Mouse (Mus musculus) MEL-GATA-1-ER (cell line): ENCODE measurements around the gene Strc.
A peak's percentile ranks its signal among the peaks of the same experiment; 100 is the strongest.
"Not testable (repeated sequence)": the region's sequence is repeated elsewhere in the genome, so short reads cannot be mapped to it uniquely, and the experiment has no call there.

Source experiments
- DNase-seq: peaks from one replicate; pipeline ENCODE4 v3.0.0-alpha.2; 2012; ENCODE audit warnings: low read depth; ENCODE audit errors: extremely low read depth

Strc gene

GRCm38 (mm10) chr2:121386961-121387575 lies at the start of gene Strc:
TSS of gene Strc (minus strand) at chr2:121387168.
- DNase-seq, result not testable (repeated sequence)

DNA sequence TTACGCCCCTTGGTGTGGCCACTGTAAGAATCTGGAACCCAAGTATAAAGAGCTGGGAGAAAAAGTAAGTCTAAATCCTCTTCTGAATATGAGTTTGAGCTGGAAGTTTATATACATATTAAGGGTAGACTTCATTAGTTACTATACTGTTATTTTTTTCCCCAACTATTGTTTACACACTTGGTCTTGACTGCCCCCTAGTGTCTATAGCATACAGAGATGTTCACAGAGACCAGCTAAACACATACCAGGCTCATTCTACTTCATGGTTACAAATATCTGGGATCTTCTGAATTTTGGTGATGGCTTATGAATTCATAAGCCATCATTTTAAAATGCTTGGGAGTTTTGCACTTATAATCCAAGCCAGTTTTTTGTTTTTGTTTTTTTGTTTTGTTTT lies 47.9 kb upstream of the Strc start:
- no peak for DNase-seq

DNA sequence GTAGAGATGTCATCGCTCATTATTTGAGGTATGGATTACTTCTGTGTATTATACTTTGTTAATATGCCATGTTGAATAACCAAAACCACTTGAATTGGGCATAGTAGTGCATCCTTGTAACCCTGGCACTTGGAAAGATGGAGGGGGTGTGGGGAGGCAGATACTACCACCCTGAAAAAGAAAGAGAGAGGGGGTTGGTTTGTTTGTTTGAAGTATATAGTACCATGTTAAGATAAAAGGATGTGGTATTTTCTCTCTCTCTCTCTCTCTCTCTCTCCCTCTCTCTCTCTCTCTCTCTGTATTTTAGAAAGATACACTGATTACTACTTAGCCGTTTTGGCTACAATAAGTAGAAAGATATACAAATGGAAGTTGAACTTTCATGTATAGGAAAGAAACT lies 38.9 kb upstream of the Strc start:
- DNase-seq, result no peak

DNA sequence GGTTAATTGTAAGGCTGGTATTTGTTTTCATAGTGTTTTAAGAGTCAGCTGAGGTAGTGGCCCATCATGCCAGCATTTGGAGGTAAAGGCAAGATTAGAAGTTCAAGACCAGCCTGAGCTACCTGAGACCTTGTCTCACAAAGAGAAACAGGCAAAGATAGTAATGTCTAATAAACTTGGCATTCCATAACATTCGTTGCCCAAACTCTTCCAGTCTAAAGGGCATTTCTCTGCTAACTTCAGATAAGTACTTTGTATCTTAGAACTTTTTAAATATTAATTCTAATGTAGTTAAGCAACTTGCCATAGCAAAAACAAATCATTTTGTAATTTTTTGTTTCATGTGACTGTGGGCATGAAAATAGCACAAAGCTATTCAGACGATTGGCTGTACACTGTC lies 36.2 kb upstream of the Strc start:
- no peak for DNase-seq

GRCm38 (mm10) chr2:121418476-121418875 lies 31.5 kb upstream of the Strc start:
- no peak for DNase-seq

DNA sequence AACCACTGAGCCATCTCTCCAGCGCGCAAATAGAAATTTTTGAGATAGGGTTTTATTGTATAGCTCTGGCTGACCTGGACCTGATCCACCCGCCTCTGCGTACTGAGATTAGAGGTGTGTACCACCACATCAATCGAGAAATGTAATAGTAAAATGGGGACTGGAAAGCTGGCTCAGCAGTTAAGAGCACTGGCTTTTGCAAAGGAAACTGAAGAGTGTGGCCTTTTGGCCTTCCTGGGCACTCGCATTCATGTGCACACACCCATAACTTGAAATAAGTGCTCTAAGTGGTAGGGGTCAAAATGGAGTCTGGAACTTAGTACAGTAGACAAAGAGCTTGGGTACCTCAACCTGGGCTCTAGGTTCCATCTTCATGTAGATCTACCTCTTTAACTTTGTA lies 29.4 kb upstream of the Strc start:
- no peak for DNase-seq

- no peak for DNase-seq
Observed at GRCm38 (mm10) chr2:121415591-121415990, 28.6 kb upstream of the Strc start.

- no peak for DNase-seq
Observed at GRCm38 (mm10) chr2:121415103-121415502, 28.1 kb upstream of the Strc start.

- DNase-seq, result peak; percentile 52
Observed at GRCm38 (mm10) chr2:121414139-121414685, 27.2 kb upstream of the Strc start.

DNA sequence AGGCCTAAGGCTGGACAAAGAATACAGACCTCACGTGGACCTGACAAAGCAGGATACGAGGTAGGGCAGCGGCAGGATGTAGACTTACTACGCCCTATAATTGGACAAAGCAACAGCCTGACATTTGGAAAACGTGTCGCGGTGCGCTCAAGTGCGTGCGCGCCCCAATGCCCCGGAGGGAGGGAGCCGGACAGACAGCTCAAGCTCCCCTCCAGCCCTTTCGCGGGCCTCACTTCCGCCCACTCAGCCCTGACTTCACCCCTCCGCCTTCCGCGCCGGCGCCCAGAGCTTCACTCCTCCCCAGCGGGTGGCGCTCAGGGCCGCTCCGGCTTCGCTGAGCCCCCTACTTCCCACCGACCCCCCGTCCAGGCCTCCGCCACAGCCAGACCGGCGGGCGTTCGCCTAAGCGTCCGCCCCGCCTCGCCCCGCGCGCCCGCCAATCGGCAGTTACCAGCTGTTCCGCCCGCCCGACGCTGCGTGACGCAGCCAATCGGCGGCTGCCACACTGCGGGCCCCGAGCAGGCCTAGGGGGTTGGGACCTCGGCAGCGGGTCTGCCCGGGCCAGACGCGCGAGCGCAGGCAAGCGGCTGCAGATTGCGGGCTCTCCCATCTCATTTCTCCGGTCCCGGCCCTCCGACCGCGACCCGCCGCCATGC lies 26.5 kb upstream of the Strc start, which contains the start of the genes Pdia3 and Catsper2:
Gene Pdia3, plus strand, starts transcription at position 389 of the 656 bp plus-strand sequence.
Gene Catsper2, minus strand, starts transcription at position 406 of the 656 bp plus-strand sequence.
- DNase-seq, result peak; percentile 73

DNA sequence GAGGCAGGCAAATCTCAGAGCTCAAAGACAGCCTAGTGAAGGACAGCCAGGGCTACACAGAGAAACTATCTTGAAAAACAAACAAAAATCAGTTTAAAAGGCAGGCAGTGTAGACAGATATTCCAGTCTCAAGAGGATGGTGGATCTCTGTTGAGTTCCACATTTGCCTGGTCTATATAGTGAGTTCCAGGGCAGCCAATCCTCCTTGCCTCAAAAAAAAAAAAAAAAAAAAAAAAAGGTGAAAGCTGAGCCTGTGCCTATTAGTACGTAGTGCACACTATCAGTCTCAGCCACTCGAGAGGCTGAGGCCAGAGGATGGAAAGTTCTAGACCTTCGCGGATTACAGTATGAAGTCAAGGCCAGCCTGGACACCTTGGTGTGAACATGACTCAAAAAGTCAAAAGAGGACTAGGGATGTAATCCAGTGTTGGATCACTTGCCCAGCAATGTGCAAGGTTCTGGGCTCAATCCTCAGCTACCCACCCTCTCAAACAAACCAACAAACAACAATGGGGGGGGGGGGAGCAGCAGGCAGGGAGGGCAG lies 25.9 kb upstream of the Strc start:
- DNase-seq, result peak; percentile 55

DNA sequence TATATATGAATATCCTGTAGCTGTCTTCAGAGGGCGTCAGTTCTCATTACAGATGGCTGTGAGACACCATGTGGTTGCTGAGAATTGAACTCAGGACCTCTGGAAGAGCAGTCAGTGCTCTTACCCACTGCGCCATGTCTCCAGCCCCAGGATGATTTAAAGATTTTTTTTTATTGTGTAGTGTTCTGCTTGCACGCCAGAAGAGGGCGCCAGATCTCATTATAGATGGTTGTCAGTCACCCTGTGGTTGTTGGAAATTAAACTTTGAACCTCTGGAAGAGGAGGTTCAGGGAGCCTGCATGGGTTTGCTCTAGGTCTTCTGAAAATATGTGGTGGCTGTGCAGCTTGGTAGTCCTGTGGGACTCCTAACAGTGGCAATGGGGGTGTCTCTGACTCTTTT lies 21.2 kb upstream of the Strc start:
- DNase-seq, result peak; percentile 50

DNA sequence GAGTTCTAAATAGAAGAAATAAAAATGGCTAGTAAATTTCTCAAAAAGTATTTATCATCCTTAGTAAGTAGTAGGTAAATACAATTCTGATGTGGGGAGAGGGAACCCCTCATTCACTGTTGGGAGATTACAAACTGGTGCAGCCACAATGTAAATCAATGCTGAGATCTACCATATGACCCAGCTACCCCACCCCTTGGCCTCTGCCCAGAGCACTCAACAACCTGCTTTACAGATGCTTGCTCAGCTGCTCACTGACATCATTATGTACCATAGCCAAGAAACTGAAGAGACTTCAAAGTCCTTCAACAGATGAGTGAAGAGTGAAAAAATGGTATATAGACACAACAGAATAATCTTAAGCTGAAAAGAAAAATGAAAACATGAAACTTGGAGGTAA lies 16.3 kb upstream of the Strc start:
- DNase-seq, result no peak

DNA sequence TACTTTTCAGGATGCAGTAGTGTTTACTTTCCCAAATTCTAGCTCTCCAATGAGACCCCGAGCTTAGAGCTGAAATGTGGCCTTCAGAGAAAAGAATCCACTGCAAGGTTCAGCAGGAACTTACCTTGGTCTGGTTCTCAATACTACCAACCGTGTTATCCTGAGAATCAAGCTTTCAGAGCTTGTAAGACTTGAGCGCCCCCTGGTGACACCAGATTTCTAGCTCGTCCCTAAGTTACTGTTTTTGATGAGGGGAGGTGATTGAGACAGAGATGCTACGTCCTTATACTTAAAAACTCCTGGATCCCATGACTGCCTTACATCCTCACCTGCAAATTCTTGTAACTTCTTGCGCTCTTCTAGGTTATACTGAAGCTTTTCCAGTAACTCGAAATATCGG lies 9.7 kb upstream of the Strc start:
- peak; percentile 46 for DNase-seq

DNA sequence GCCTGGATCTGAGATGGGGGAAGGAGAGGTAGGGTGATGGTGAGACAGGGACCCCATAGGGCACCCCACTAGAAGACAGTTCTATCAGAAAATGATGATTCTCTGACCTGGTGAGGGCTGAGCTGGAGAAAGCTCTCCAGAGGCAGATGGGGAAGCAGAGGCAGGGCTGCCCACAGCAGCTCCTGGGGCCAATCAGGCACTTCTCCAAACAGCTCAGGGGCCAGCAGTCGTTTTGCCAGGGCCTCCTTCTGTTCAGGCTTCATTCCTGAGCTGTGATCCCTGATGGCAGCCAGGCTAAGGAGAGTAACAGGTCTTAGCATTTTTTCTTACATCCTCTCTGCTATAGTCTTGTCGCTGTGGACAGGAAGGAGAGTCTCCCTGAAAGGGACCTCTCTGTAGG lies 12.2 kb downstream of the Strc start:
- DNase-seq, result no peak

- DNase-seq, result no peak
Observed at GRCm38 (mm10) chr2:121372266-121372665, 14.7 kb downstream of the Strc start.

- no peak for DNase-seq
Observed at GRCm38 (mm10) chr2:121370921-121371320, 16.0 kb downstream of the Strc start.

DNA sequence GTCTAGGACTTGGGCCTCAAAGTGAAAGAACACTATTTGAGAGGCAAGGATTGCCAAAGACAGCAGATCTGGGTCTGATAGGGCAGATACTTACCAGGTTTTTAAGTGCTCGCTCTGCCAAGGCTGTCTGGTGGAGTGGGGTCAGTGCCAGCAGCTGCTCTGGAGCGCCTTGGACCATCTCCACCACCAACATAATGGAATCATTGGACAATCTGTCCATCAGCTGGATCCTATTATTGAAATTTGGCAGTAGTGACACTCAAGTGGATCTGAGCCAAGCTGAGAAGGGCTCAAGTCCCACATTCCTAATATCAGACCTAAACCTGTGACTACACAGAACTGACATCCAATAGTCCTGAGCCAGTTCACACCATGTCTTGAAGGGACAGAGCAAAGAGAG lies 18.1 kb downstream of the Strc start:
- no peak for DNase-seq

- DNase-seq, result no peak
Observed at GRCm38 (mm10) chr2:121363656-121364055, 23.3 kb downstream of the Strc start.

- DNase-seq, result no peak
Observed at GRCm38 (mm10) chr2:121359461-121359860, 27.5 kb downstream of the Strc start.

DNA sequence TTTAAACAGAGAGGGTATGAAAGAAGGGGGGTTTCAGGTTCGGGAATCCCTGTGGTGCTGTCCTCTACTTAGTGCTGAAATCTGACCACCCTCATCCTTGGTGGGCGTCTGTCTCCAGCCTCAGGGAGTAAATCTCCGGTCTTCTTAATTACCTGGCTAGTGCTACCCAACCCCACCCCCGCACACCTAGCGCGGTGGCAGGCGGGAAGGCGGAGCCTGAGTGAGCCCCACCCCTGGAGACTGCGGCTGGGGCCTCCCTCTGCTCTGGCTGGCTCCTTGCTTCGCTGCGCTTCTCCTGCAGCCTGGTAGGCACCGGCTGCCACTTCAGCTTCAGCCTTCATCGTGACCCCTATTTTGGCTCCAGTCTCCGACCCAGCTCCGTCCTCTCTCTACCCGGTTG lies 28.6 kb downstream of the Strc start:
- no peak for DNase-seq

- DNase-seq, result no peak
Observed at GRCm38 (mm10) chr2:121357961-121358360, 29.0 kb downstream of the Strc start.

GRCm38 (mm10) chr2:121357494-121357893 lies 29.5 kb downstream of the Strc start, which contains the start of gene Ckmt1:
TSS of gene Ckmt1 (plus strand) at chr2:121357714.
- no peak for DNase-seq
